Mouse (Mus musculus): ENCODE results near the gene Dyrk1a. TPM values are rescaled to one million over a fixed set of nuclear protein-coding genes. Genes with fewer than 3 reads are reported as not detected.

The Dyrk1a gene
- total RNA-seq, 1 experiment, result 33.2 TPM

- TF ChIP-seq CHD2 (IDR thresholded peaks at IDR 0.05; ENCODE audit: low read depth, low read length), result no peak
- TF ChIP-seq ZNF384 (IDR thresholded peaks at IDR 0.05; ENCODE audit: low read depth, low read length), result no peak
- no peak for TF ChIP-seq HCFC1 (IDR thresholded peaks at IDR 0.05; ENCODE audit: borderline replicate concordance, insufficient read depth, low read length)
- TF ChIP-seq MAFK (IDR thresholded peaks at IDR 0.05; ENCODE audit: insufficient read depth, low read depth, low read length), result no peak
- no peak for TF ChIP-seq ZC3H11A (IDR thresholded peaks at IDR 0.05; ENCODE audit: borderline replicate concordance, low read depth, low read length)
Observed at GRCm38 (mm10) chr16:94649861-94650260, 80.1 kb downstream of the Dyrk1a start.

DNA sequence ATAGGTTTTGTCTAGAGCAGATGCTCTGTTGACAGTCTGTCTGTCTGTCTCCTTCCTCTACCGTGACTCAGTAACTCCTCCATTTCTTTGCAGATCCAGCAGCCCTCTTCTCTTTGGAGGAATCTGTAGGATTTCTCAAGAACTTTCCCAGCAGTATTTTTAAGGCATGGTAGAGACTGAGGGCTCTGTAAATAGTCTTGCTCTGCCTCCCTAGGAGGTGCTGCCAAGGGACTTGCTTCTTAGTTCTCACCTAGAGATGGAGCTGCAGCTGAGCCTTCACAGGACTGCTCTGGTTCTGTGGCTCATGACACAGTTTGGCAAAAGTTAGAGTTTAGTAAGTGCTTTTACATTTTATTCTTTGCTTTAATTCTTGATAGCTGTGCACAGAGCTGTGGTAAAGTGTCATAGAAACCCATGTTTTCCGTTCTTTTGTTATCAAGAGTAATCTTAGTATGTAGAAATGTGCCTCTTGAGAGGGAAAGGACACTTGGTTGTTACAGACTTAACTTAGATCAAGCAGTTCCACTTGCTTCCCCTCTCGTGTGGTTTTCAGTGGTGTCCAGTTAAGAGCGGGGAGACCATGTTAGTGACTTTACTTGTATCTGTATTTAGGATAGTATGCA lies 82.4 kb downstream of the Dyrk1a start:
- Histone ChIP-seq H3K9ac (ENCODE audit: insufficient read depth, low read depth, low read length, poor library complexity, severe bottlenecking) (no peak overlapping the region), H3K27ac (ENCODE audit: insufficient read depth, low read depth, low read length, poor library complexity, severe bottlenecking) (no peak overlapping the region), H3K4me1 (ENCODE audit: control insufficient read depth in 2 of 2, insufficient read depth in 2 of 2, low read length in 2 of 2, poor library complexity in 1 of 2) (0 out of 4 replicates have a peak, but pooled peaks cover 0 to 2% of the 10 kb centered on the region in 2 experiments), H3K36me3 (ENCODE audit: control insufficient read depth, insufficient read depth, low read length, poor library complexity, severe bottlenecking) (no peaks in the 10 kb centered on the region), H3K9me3 (ENCODE audit: control insufficient read depth, insufficient read depth, low read depth, low read length) (no peaks in the 10 kb centered on the region), H3K4me3 (ENCODE audit: insufficient read depth in 1 of 2, low read depth in 1 of 2, low read length in 2 of 2, poor library complexity in 1 of 2, severe bottlenecking in 1 of 2) (no peak overlapping the region)
- in situ Hi-C loops (cut with MboI; ENCODE audit: low sequenced_read_pairs in 2 of 2, unreplicated experiment in 2 of 2), result no loop called here
- no peak for DNase-seq (ENCODE audit: low read depth, low spot score)
- no peak for TF ChIP-seq HCFC1 (IDR thresholded peaks at IDR 0.05; ENCODE audit: borderline replicate concordance, insufficient read depth, low read length)
- TF ChIP-seq CHD2 (IDR thresholded peaks at IDR 0.05; ENCODE audit: low read depth, low read length), result no peak
- TF ChIP-seq ZC3H11A (IDR thresholded peaks at IDR 0.05; ENCODE audit: borderline replicate concordance, low read depth, low read length), result no peak
- no peak for TF ChIP-seq MAFK (IDR thresholded peaks at IDR 0.05; ENCODE audit: insufficient read depth, low read depth, low read length)
- TF ChIP-seq ZNF384 (IDR thresholded peaks at IDR 0.05; ENCODE audit: low read depth, low read length), result no peak

More at GRCm38 (mm10) chr16:94649861-94650260, 80.1 kb downstream of the Dyrk1a start:
- Histone ChIP-seq H3K4me3 (ENCODE audit: insufficient read depth in 1 of 2, low read depth in 1 of 2, low read length in 2 of 2, poor library complexity in 1 of 2, severe bottlenecking in 1 of 2) (no peak overlapping the region), H3K9ac (ENCODE audit: insufficient read depth, low read depth, low read length, poor library complexity, severe bottlenecking) (no peak overlapping the region), H3K9me3 (ENCODE audit: control insufficient read depth, insufficient read depth, low read depth, low read length) (no peaks in the 10 kb centered on the region), H3K27ac (ENCODE audit: insufficient read depth, low read depth, low read length, poor library complexity, severe bottlenecking) (no peak overlapping the region), H3K4me1 (ENCODE audit: control insufficient read depth in 2 of 2, insufficient read depth in 2 of 2, low read length in 2 of 2, poor library complexity in 1 of 2) (peaks cover 2 to 4% of the 10 kb centered on the region in 2 experiments; a peak in 2 of 4 replicates), H3K36me3 (ENCODE audit: control insufficient read depth, insufficient read depth, low read length, poor library complexity, severe bottlenecking) (no peaks in the 10 kb centered on the region)
- no peak for DNase-seq (ENCODE audit: low read depth, low spot score)
- in situ Hi-C loops (cut with MboI; ENCODE audit: low sequenced_read_pairs in 2 of 2, unreplicated experiment in 2 of 2), result no loop called here

DNA sequence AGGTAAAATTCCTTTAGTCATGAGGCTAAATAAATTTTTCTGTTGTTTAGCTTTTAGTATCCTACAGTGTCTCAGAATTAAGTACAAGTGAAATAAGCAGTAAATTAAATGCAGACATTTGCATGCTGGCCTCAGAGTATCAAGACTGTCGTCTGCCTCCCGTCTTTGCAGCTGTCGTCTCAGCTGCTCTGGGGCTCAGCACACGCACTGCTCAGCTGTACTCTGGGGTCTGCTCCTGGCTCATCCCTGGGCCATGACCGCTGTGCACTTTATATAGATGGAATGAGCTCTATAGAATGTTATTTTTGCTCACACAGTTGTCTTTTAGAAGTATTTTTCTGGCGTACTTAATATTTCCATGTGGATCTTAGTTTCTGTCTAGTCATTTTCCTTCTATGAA lies 85.3 kb downstream of the Dyrk1a start:
- no peaks in the 10 kb centered on the region for H3K9me3 ChIP-seq (ENCODE audit: control insufficient read depth, insufficient read depth, low read depth, low read length)
- H3K9ac ChIP-seq (ENCODE audit: insufficient read depth, low read depth, low read length, poor library complexity, severe bottlenecking), result no peak overlapping the region
- H3K4me3 ChIP-seq (ENCODE audit: insufficient read depth in 1 of 2, low read depth in 1 of 2, low read length in 2 of 2, poor library complexity in 1 of 2, severe bottlenecking in 1 of 2), result no peak overlapping the region
- DNase-seq (ENCODE audit: low read depth, low spot score), result no peak
- H3K27ac ChIP-seq (ENCODE audit: insufficient read depth, low read depth, low read length, poor library complexity, severe bottlenecking), result no peak overlapping the region
- H3K4me1 ChIP-seq (ENCODE audit: control insufficient read depth in 2 of 2, insufficient read depth in 2 of 2, low read length in 2 of 2, poor library complexity in 1 of 2), result 0 out of 4 replicates have a peak, but pooled peaks cover 0 to 2% of the 10 kb centered on the region in 2 experiments
- TF ChIP-seq ZC3H11A (IDR thresholded peaks at IDR 0.05; ENCODE audit: borderline replicate concordance, low read depth, low read length) (no peak), MAFK (IDR thresholded peaks at IDR 0.05; ENCODE audit: insufficient read depth, low read depth, low read length) (no peak), HCFC1 (IDR thresholded peaks at IDR 0.05; ENCODE audit: borderline replicate concordance, insufficient read depth, low read length) (no peak), ZNF384 (IDR thresholded peaks at IDR 0.05; ENCODE audit: low read depth, low read length) (no peak), CHD2 (IDR thresholded peaks at IDR 0.05; ENCODE audit: low read depth, low read length) (no peak)
- in situ Hi-C loops (cut with MboI; ENCODE audit: low sequenced_read_pairs in 2 of 2, unreplicated experiment in 2 of 2), result no loop called here
- H3K36me3 ChIP-seq (ENCODE audit: control insufficient read depth, insufficient read depth, low read length, poor library complexity, severe bottlenecking), result peaks cover 4% of the 10 kb centered on the region

- in situ Hi-C loops (cut with MboI; ENCODE audit: low sequenced_read_pairs in 2 of 2, unreplicated experiment in 2 of 2), result no loop called here
- DNase-seq (ENCODE audit: low read depth, low spot score), result no peak
- Histone ChIP-seq H3K27ac (ENCODE audit: insufficient read depth, low read depth, low read length, poor library complexity, severe bottlenecking) (no peak overlapping the region), H3K4me3 (ENCODE audit: insufficient read depth in 1 of 2, low read depth in 1 of 2, low read length in 2 of 2, poor library complexity in 1 of 2, severe bottlenecking in 1 of 2) (no peak overlapping the region), H3K9me3 (ENCODE audit: control insufficient read depth, insufficient read depth, low read depth, low read length) (no peaks in the 10 kb centered on the region), H3K9ac (ENCODE audit: insufficient read depth, low read depth, low read length, poor library complexity, severe bottlenecking) (no peak overlapping the region), H3K36me3 (ENCODE audit: control insufficient read depth, insufficient read depth, low read length, poor library complexity, severe bottlenecking) (peaks cover 8% of the 10 kb centered on the region), H3K4me1 (ENCODE audit: control insufficient read depth in 2 of 2, insufficient read depth in 2 of 2, low read length in 2 of 2, poor library complexity in 1 of 2) (peaks cover 0 to 2% of the 10 kb centered on the region in 2 experiments; a peak in 1 of 4 replicates)
- TF ChIP-seq HCFC1 (IDR thresholded peaks at IDR 0.05; ENCODE audit: borderline replicate concordance, insufficient read depth, low read length) (no peak), MAFK (IDR thresholded peaks at IDR 0.05; ENCODE audit: insufficient read depth, low read depth, low read length) (no peak), ZNF384 (IDR thresholded peaks at IDR 0.05; ENCODE audit: low read depth, low read length) (no peak)
Observed at GRCm38 (mm10) chr16:94656891-94657290, 87.1 kb downstream of the Dyrk1a start.
